Mouse (Mus musculus) urinary bladder, adult 2 months (tissue): ENCODE results near the gene Camk2g. TPM values are rescaled to one million over a fixed set of nuclear protein-coding genes. Genes with fewer than 3 reads are reported as not detected.
A peak's percentile ranks its signal among the peaks of the same experiment; 100 is the strongest.

ENCODE experiments used
- DNase-seq: peaks from one replicate; pipeline ENCODE4 v3.0.0; 2022; ENCODE audit warnings: low spot score
- polyA plus RNA-seq: library from polyadenylated mRNA; depleted of rRNA; stranded (reverse); fragments of >200 nt; gene quantifications from 2 replicates; pipeline ENCODE4 v1.2.3, GENCODE M21; 2012

The Camk2g gene
- polyA plus RNA-seq, 1 experiment, result 134 TPM

- peak; percentile 66 for DNase-seq
Measured at GRCm38 (mm10) chr14:20806116-20806840, 12.4 kb upstream of the Camk2g start.

GRCm38 (mm10) chr14:20804964-20805672 lies 11.2 kb upstream of the Camk2g start:
- peak; percentile 69 for DNase-seq

- no peak for DNase-seq
Measured at GRCm38 (mm10) chr14:20804481-20804880, 10.6 kb upstream of the Camk2g start.

GRCm38 (mm10) chr14:20803606-20803938 lies 9.7 kb upstream of the Camk2g start:
- DNase-seq, result no peak

GRCm38 (mm10) chr14:20802926-20803605 lies 9.2 kb upstream of the Camk2g start:
- no peak for DNase-seq

- peak; percentile 85 for DNase-seq
Measured at GRCm38 (mm10) chr14:20798761-20799160, 4.9 kb upstream of the Camk2g start.

- no peak for DNase-seq
Measured at GRCm38 (mm10) chr14:20798300-20798699, 4.4 kb upstream of the Camk2g start.

GRCm38 (mm10) chr14:20796643-20797042 lies 2.8 kb upstream of the Camk2g start:
- DNase-seq, result no peak

GRCm38 (mm10) chr14:20796170-20796569 lies 2.3 kb upstream of the Camk2g start:
- DNase-seq, result no peak

- no peak for DNase-seq
Measured at GRCm38 (mm10) chr14:20795423-20796152, 1.7 kb upstream of the Camk2g start.

GRCm38 (mm10) chr14:20794589-20794988 lies 701 bp upstream of the Camk2g start:
- no peak for DNase-seq

- no peak for DNase-seq
Measured at GRCm38 (mm10) chr14:20792922-20793757, 748 bp downstream of the Camk2g start.

- DNase-seq, result no peak
Measured at GRCm38 (mm10) chr14:20792243-20792921, 1.5 kb downstream of the Camk2g start.

- no peak for DNase-seq
Measured at GRCm38 (mm10) chr14:20791511-20792242, 2.2 kb downstream of the Camk2g start.

- DNase-seq, result no peak
Measured at GRCm38 (mm10) chr14:20790996-20791395, 2.9 kb downstream of the Camk2g start.

GRCm38 (mm10) chr14:20790445-20790844 lies 3.4 kb downstream of the Camk2g start:
- no peak for DNase-seq

GRCm38 (mm10) chr14:20789593-20789992 lies 4.3 kb downstream of the Camk2g start:
- no peak for DNase-seq

- DNase-seq, result no peak
Measured at GRCm38 (mm10) chr14:20788151-20788550, 5.7 kb downstream of the Camk2g start.

- DNase-seq, result no peak
Measured at GRCm38 (mm10) chr14:20786611-20787015, 7.3 kb downstream of the Camk2g start.

- no peak for DNase-seq
Measured at GRCm38 (mm10) chr14:20786020-20786419, 7.9 kb downstream of the Camk2g start.
